Mouse (Mus musculus): ENCODE measurements around the gene Pbx4.

DNA sequence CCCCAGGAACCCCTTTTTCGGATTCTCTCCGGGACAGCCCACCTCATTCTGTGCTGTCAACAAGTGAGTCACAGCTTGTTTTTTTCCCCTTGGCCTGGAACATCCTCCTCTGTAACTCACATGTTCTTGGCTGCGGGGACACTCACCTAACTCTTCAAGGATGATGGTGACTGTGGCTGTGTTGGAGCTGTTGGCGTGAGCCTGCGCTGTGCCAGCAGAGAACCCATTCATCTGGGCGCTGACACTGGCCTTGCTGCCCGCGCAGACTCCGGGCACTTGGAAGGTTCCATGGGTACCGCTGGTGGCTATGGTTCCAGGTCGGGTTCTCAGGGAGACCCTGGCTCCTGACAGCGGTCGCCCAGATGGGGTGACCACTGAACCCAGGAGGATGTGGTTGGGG lies 51.9 kb downstream of the Pbx4 start:
- no peak for TF ChIP-seq POLR2A (IDR thresholded peaks at IDR 0.05; ENCODE audit: borderline replicate concordance, insufficient read depth, low read length)
- TF ChIP-seq CTCF (IDR thresholded peaks at IDR 0.05; ENCODE audit: borderline replicate concordance, insufficient read depth, low read depth, low read length): no peak

All from cerebellum, adult 2 months (tissue).